Mouse (Mus musculus): ENCODE measurements around the gene Nrn1. TPM values are rescaled to one million over a fixed set of nuclear protein-coding genes. Genes with fewer than 3 reads are reported as not detected.

Gene Nrn1
- 97.4 and 98.7 TPM in 2 replicates for polyA plus RNA-seq (2015; fragmentation: Nextera tagmentation; extraction: Ambion mirVana)

DNA sequence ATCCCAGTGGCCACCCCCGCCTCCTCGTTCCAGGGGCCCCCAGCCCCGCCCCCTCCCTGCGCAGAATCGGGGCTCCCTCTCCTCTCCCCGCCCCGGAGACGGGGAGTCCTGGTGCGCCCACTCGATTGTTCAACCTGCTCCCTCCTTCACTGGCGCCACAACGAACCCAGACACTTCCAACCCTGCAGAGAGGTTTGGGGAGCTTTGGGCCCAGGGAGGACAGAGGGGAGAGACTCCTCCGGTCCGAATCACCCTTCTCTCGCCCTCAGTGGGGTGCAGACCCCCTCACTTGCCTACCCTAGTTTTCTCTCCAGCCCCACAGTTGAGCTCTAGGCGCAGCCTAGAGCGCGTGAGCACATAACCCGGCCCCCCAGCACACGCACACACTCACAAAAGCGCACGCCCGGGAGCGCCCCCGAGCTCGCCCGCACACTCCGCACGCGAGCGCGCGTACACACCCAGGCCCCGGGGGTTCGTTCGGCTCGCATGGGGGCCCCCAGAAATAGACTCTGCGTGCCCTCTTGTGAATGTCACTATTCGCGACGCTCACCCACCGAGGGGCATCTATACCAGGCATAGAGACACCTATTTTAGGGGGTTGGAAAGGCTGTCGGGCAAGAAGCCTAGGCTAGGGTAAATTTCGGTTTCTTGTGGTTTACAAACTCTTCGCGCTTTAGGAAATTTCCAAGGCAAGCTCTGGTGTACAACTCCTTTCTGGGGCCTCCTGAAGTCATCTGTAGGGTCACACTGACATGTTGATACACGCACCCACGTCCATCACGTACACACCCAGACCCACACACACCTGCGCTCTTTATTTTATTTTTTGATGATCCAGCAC lies at the start of gene Nrn1:
Nrn1 (minus strand) TSS at position 401 of the 841 bp plus-strand sequence.
- peak within 1 kb of the TSS; percentile 59 for H3K9ac ChIP-seq (replicated peaks)
- peak within 1 kb of the TSS; percentile 76 for H3K4me2 ChIP-seq (ENCODE audit: low read depth, low read length)
- TF ChIP-seq CTCF (IDR thresholded peaks at IDR 0.05; ENCODE audit: low read depth), result no peak
- TF ChIP-seq EP300 (IDR thresholded peaks at IDR 0.05; ENCODE audit: low read depth), result no peak
- peaks cover 13% of the 10 kb centered on the region for H3K4me1 ChIP-seq (ENCODE audit: insufficient read depth)
- no peaks in the 10 kb centered on the region for H3K36me3 ChIP-seq (replicated peaks; ENCODE audit: insufficient read depth, low read length)
- H3K27ac ChIP-seq (ENCODE audit: low read depth), result peak within 1 kb of the TSS; percentile 73
- under 1% methylated on average over 50 of the region's 50 CpGs for WGBS (ENCODE audit: insufficient replicate concordance)
- peak; percentile 32 for DNase-seq
- H3K9me3 ChIP-seq (ENCODE audit: low read length), result no peaks in the 10 kb centered on the region
- ATAC-seq, result no peak
- peak within 1 kb of the TSS; percentile 51 for H3K4me3 ChIP-seq (ENCODE audit: low read depth, low read length)
- peaks cover 52% of the 10 kb centered on the region for H3K27me3 ChIP-seq (ENCODE audit: insufficient read depth, low read length)

DNA sequence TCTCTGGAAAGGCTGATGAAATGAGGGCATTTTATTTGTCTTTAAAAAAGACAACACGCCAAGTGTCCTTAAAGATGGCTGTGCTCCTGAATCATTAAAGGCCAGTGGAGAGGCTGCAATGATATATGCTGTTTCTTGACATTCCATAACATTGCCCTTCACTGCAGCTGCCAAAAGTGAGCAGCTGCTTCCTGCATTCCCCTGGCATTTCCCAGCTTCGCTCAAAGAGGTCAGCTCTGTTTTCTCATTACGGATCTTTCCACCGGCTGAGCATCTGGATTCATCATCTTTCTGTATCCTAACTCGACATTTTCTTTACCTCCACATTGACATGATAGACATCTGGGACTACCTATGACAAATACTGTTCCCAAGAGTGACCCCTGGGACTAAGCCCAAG lies 44.7 kb upstream of the Nrn1 start:
- Histone ChIP-seq H3K4me1 (ENCODE audit: insufficient read depth) (no peaks in the 10 kb centered on the region), H3K36me3 (replicated peaks; ENCODE audit: insufficient read depth, low read length) (no peaks in the 10 kb centered on the region), H3K4me3 (ENCODE audit: low read depth, low read length) (no peak overlapping the region), H3K4me2 (ENCODE audit: low read depth, low read length) (no peak overlapping the region), H3K9me3 (ENCODE audit: low read length) (no peaks in the 10 kb centered on the region), H3K27me3 (ENCODE audit: insufficient read depth, low read length) (no peaks in the 10 kb centered on the region), H3K27ac (ENCODE audit: low read depth) (no peak overlapping the region), H3K9ac (replicated peaks) (no peak overlapping the region)
- no peak for ATAC-seq
- TF ChIP-seq EP300 (IDR thresholded peaks at IDR 0.05; ENCODE audit: low read depth) (no peak), CTCF (IDR thresholded peaks at IDR 0.05; ENCODE audit: low read depth) (no peak)
- no peak for DNase-seq
- 72% methylated on average over 5 of the region's 5 CpGs for WGBS (ENCODE audit: insufficient replicate concordance)

DNA sequence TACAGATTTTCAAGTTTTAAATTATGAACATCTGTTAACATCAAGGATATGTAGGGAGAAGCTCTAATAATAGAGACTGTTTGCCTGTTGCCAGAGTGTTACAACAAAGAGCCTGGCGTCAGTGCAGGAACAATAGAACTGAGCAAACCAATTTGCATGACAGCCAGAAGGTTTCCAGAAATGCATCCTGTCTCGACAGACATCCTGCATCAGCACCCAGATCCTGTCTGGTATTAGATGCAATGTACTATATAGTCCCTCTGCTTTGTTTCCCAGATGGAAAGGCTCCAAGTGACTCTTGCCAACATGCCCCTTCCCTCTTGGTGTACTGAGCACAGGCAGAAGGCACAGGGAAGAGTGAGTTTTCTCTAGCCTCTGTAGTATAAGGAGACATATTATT lies 31.9 kb upstream of the Nrn1 start:
- H3K4me2 ChIP-seq (ENCODE audit: low read depth, low read length), result no peak overlapping the region
- H3K4me1 ChIP-seq (ENCODE audit: insufficient read depth), result no peaks in the 10 kb centered on the region
- H3K9me3 ChIP-seq (ENCODE audit: low read length), result no peaks in the 10 kb centered on the region
- no peak overlapping the region for H3K27ac ChIP-seq (ENCODE audit: low read depth)
- no peak for TF ChIP-seq EP300 (IDR thresholded peaks at IDR 0.05; ENCODE audit: low read depth)
- TF ChIP-seq CTCF (IDR thresholded peaks at IDR 0.05; ENCODE audit: low read depth), result no peak
- H3K9ac ChIP-seq (replicated peaks), result no peak overlapping the region
- WGBS (ENCODE audit: insufficient replicate concordance), result 47% methylated on average over 2 of the region's 2 CpGs
- H3K36me3 ChIP-seq (replicated peaks; ENCODE audit: insufficient read depth, low read length), result no peaks in the 10 kb centered on the region
- no peak overlapping the region for H3K4me3 ChIP-seq (ENCODE audit: low read depth, low read length)
- no peaks in the 10 kb centered on the region for H3K27me3 ChIP-seq (ENCODE audit: insufficient read depth, low read length)
- no peak for DNase-seq
- no peak for ATAC-seq

DNA sequence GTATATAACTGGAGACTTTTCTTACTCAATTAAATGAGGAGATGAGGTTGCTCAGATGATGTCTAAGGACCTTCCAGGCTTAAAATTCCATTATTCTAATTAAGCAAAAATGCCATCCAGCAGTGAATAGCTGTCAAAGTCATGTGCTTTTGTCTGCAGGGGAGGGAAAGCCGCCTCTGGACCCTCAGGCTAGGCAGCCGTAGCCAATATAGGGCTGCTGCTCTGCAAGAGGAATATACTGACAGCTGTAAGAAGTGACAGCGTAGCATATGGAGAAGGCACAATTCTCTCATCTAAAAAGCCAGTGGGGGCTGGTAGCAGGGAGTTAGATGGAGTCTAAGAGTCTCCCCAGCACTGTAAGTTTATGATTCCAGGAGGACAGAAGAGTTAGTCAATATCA lies 16.9 kb upstream of the Nrn1 start:
- no peak for DNase-seq
- WGBS (ENCODE audit: insufficient replicate concordance), result 81% methylated on average over 3 of the region's 3 CpGs

DNA sequence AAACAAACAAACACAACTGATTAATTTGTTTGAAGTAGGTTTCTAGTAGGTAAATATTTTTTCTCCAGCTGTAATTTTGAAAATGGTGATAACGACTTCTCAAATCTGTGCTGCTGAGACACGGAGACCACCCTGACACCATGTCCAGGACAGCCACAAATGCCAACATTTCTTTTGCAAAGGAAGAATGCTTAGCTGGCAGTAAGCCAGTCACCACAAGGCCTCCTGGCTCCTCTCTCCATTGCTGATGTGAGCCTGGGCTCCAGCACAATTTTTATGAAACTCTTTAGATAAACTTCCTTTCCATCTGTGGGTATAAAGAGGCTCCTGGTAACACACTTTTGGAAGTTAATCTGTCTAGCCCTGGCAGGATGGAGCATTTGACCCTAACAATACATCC lies 15.1 kb upstream of the Nrn1 start:
- no peaks in the 10 kb centered on the region for H3K4me1 ChIP-seq (ENCODE audit: insufficient read depth)
- H3K36me3 ChIP-seq (replicated peaks; ENCODE audit: insufficient read depth, low read length), result no peaks in the 10 kb centered on the region
- no peak overlapping the region for H3K9ac ChIP-seq (replicated peaks)
- H3K4me3 ChIP-seq (ENCODE audit: low read depth, low read length), result no peak overlapping the region
- no peak for TF ChIP-seq EP300 (IDR thresholded peaks at IDR 0.05; ENCODE audit: low read depth)
- TF ChIP-seq CTCF (IDR thresholded peaks at IDR 0.05; ENCODE audit: low read depth), result no peak
- no peaks in the 10 kb centered on the region for H3K27me3 ChIP-seq (ENCODE audit: insufficient read depth, low read length)
- H3K4me2 ChIP-seq (ENCODE audit: low read depth, low read length), result no peak overlapping the region
- ATAC-seq (no peak), DNase-seq (no peak)
- 64% methylated on average over 2 of the region's 2 CpGs for WGBS (ENCODE audit: insufficient replicate concordance)
- no peaks in the 10 kb centered on the region for H3K9me3 ChIP-seq (ENCODE audit: low read length)
- H3K27ac ChIP-seq (ENCODE audit: low read depth), result no peak overlapping the region

More for the DNA sequence above, 16.9 kb upstream of the Nrn1 start:
- Histone ChIP-seq H3K27ac (ENCODE audit: low read depth) (no peak overlapping the region), H3K36me3 (replicated peaks; ENCODE audit: insufficient read depth, low read length) (no peaks in the 10 kb centered on the region), H3K9ac (replicated peaks) (no peak overlapping the region), H3K9me3 (ENCODE audit: low read length) (no peaks in the 10 kb centered on the region), H3K4me3 (ENCODE audit: low read depth, low read length) (no peak overlapping the region), H3K4me2 (ENCODE audit: low read depth, low read length) (no peak overlapping the region), H3K27me3 (ENCODE audit: insufficient read depth, low read length) (no peaks in the 10 kb centered on the region), H3K4me1 (ENCODE audit: insufficient read depth) (no peaks in the 10 kb centered on the region)
- ATAC-seq, result no peak
- TF ChIP-seq CTCF (IDR thresholded peaks at IDR 0.05; ENCODE audit: low read depth) (no peak), EP300 (IDR thresholded peaks at IDR 0.05; ENCODE audit: low read depth) (no peak)

DNA sequence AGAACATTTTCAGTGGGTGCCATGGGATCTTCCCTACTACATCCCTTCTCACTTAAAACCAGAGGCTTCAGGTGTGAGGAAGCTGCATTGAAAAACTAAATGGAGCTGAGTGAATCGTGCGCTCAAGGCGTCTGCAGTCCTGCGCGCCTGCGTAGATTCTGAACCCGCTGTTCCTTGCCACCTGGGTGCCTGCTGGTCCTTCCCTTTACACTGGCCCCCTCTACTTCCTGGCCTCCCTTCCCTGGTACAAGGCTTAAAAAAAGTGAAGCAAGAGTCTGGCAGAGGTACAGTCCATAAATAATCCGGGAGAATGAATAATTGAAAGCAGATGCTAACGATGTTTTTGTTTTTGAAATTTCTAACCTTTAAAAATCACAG lies 1.7 kb upstream of the Nrn1 start:
- Histone ChIP-seq H3K27me3 (ENCODE audit: insufficient read depth, low read length) (peaks cover 41% of the 10 kb centered on the region), H3K9ac (replicated peaks) (0 out of 2 replicates have a peak overlapping the region, but pooled peaks have one; percentile 16), H3K4me3 (ENCODE audit: low read depth, low read length) (peak overlapping the region; percentile 51), H3K27ac (ENCODE audit: low read depth) (peak overlapping the region; percentile 87), H3K9me3 (ENCODE audit: low read length) (no peaks in the 10 kb centered on the region), H3K4me1 (ENCODE audit: insufficient read depth) (peaks cover 12% of the 10 kb centered on the region), H3K36me3 (replicated peaks; ENCODE audit: insufficient read depth, low read length) (no peaks in the 10 kb centered on the region), H3K4me2 (ENCODE audit: low read depth, low read length) (peak overlapping the region; percentile 76)
- DNase-seq (no peak), ATAC-seq (peak; percentile 26; the same call in 1 of the 2 replicates)
- WGBS (ENCODE audit: insufficient replicate concordance), result 12% methylated on average over 9 of the region's 9 CpGs
- no peak for TF ChIP-seq EP300 (IDR thresholded peaks at IDR 0.05; ENCODE audit: low read depth)
- no peak for TF ChIP-seq CTCF (IDR thresholded peaks at IDR 0.05; ENCODE audit: low read depth)

Data from liver, postnatal 0 days (tissue).